26 mouse cellular contexts compared by ENCODE assay signal in genomic region chr9:95527676-95528075, GRCm38 (mm10). TPM values are rescaled to one million over a fixed set of nuclear protein-coding genes. Genes with fewer than 3 reads are reported as not detected.
DNase-seq lines count a peak whose midpoint lies in the region; ATAC-seq and TF ChIP-seq lines count a peak whose summit lies in the region.
"Had no signal": no experiment of that assay in that cellular context is flagged by ENCODE, and none has a peak within 500 bp of the region (broad histone marks: within the 10 kb centered on the region; RNA-seq: fewer than 3 reads in every experiment).

No protein-coding gene starts in this region.

- no peak overlapping the region for H3K4me3 ChIP-seq in G1E (ENCODE audit: low read depth, low read length)
- H3K4me3 ChIP-seq in intestine, embryonic 15.5 days (replicated peaks) = no peak overlapping the region
- H3K4me3 ChIP-seq: heart, adult 2 months; heart, embryonic 13.5 days; limb, embryonic 12.5 days; lung, embryonic 15.5 days; stomach, embryonic 15.5 days had no signal

- no peak overlapping the region for H3K27ac ChIP-seq in intestine, embryonic 15.5 days
- H3K27ac ChIP-seq: heart, adult 2 months; heart, embryonic 13.5 days; hindbrain, embryonic 14.5 days; limb, embryonic 12.5 days; liver, embryonic 14.5 days; lung, embryonic 15.5 days; stomach, embryonic 15.5 days had no signal

- WGBS in intestine, embryonic 15.5 days = 34% methylated on average over 2 of the region's 2 CpGs

- H3K9me3 ChIP-seq in G1E (replicated peaks) = no peaks in the 10 kb centered on the region
- H3K9me3 ChIP-seq in intestine, embryonic 15.5 days = no peaks in the 10 kb centered on the region
- H3K9me3 ChIP-seq: heart, embryonic 13.5 days; limb, embryonic 12.5 days; lung, embryonic 15.5 days; stomach, embryonic 15.5 days had no signal

- ATAC-seq in G1E (ENCODE audit: extremely low read depth, insufficient number of reproducible peaks, low FRiP score, poor library complexity, severe bottlenecking) = peak; percentile 66
- ATAC-seq in intestine, embryonic 15.5 days = peak; percentile 85
- ATAC-seq: forebrain, embryonic 14.5 days; inflammation-experienced regulatory T-cells, adult 6 months had no signal

- peak; percentile 73 for DNase-seq in heart, adult 11 months
- no peak for DNase-seq in heart, adult 18-20 months
- DNase-seq in G1E (ENCODE audit: low spot score) = no peak
- peak; percentile 13 for DNase-seq in yolk sac, embryonic 10.5 days (ENCODE audit: low spot score)
- DNase-seq in layer of hippocampus, postnatal 25 days (ENCODE audit: extremely low spot score in 1 of 2, low spot score in 1 of 2) = no peak
- no peak for DNase-seq in frontal cortex, postnatal 14 days (ENCODE audit: low spot score in 2 of 2)
- DNase-seq: adrenal gland, postnatal 14 days; gastrocnemius, postnatal 14 days; heart, adult 2 months; heart, postnatal 14 days; kidney, adult 9 months; kidney, postnatal 14 days; layer of hippocampus, postnatal 36 days; lung, postnatal 36 days; right cerebral cortex, postnatal 4 days; thymus, adult 18-20 months; thymus, postnatal 36 days had no signal

- TF ChIP-seq CTCF in G1E (IDR thresholded peaks at IDR 0.05; ENCODE audit: low read depth, low read length) = no peak

- H3K27me3 ChIP-seq in G1E (ENCODE audit: insufficient read depth, low read length) = peaks cover 2% of the 10 kb centered on the region; the same call in 1 of the 2 replicates
- no peaks in the 10 kb centered on the region for H3K27me3 ChIP-seq in intestine, embryonic 15.5 days (replicated peaks)
- H3K27me3 ChIP-seq: heart, embryonic 13.5 days; limb, embryonic 12.5 days; lung, embryonic 15.5 days; stomach, embryonic 15.5 days had no signal

- no peak overlapping the region for H3K9ac ChIP-seq in intestine, embryonic 15.5 days
- H3K9ac ChIP-seq: heart, embryonic 13.5 days; hindbrain, embryonic 14.5 days; limb, embryonic 12.5 days; liver, embryonic 14.5 days; lung, embryonic 15.5 days; stomach, embryonic 15.5 days had no signal

- H3K4me1 ChIP-seq in G1E (ENCODE audit: insufficient read depth, low read depth, low read length) = no peaks in the 10 kb centered on the region; the same call in 1 of the 2 replicates
- no peaks in the 10 kb centered on the region for H3K4me1 ChIP-seq in intestine, embryonic 15.5 days (replicated peaks)
- H3K4me1 ChIP-seq: limb, embryonic 12.5 days; lung, embryonic 15.5 days; stomach, embryonic 15.5 days had no signal

- H3K36me3 ChIP-seq in G1E (replicated peaks) = no peaks in the 10 kb centered on the region
- H3K36me3 ChIP-seq in intestine, embryonic 15.5 days = no peaks in the 10 kb centered on the region
- H3K36me3 ChIP-seq: heart, embryonic 13.5 days; limb, embryonic 12.5 days; lung, embryonic 15.5 days; stomach, embryonic 15.5 days had no signal

- H3K4me2 ChIP-seq in intestine, embryonic 15.5 days (replicated peaks) = no peak overlapping the region
- H3K4me2 ChIP-seq: heart, embryonic 13.5 days; hindbrain, embryonic 14.5 days; limb, embryonic 12.5 days; lung, embryonic 15.5 days; stomach, embryonic 15.5 days had no signal

RNA-seq across cellular contexts. Expression of gene U2surp, which starts 15.9 kb away (rescaled TPM):
- total RNA-seq in heart, adult 18-20 months (2021) = 10 to 100 TPM; 27.3 to 34.6 TPM
- total RNA-seq in G1E (2014; fragmentation: Nextera tagmentation) (194 and 222 TPM in 2 replicates), G1E (2017) (205 and 232 TPM in 2 replicates)
- 7.2 and 14.1 TPM in 2 replicates for polyA plus RNA-seq in G1E (2012)
- polyA plus RNA-seq in intestine, embryonic 15.5 days (2015; fragmentation: Nextera tagmentation; extraction: Ambion mirVana) = 116 and 164 TPM in 2 replicates
- total RNA-seq in layer of hippocampus, postnatal 25 days (2021) = 10 to 100 TPM; 59.3 to 70.8 TPM

RNA-seq across cellular contexts. Expression of gene Paqr9, which starts 31.8 kb away (rescaled TPM):
- total RNA-seq in heart, adult 18-20 months (2021) = 10 to 100 TPM; 38.1 to 40.5 TPM
- total RNA-seq in G1E (2014; fragmentation: Nextera tagmentation) (6.8 TPM in 1 of 2 replicates, not detected in the other), G1E (2017) (0.06 and 0.11 TPM in 2 replicates)
- not detected in 2 replicates for polyA plus RNA-seq in G1E (2012)
- 0.82 and 1.0 TPM in 2 replicates for polyA plus RNA-seq in intestine, embryonic 15.5 days (2015; fragmentation: Nextera tagmentation; extraction: Ambion mirVana)
- 10 to 100 TPM; 51.9 to 53.2 TPM for total RNA-seq in layer of hippocampus, postnatal 25 days (2021)
- polyA plus RNA-seq: inflammation-experienced regulatory T-cells, adult 6 months had no signal

Comparison
In these comparisons a context has a peak if more than half of its experiments do, and no peak if none do; other contexts are left out.
1. DNase-seq: peak in heart, adult 11 months (single experiment) and yolk sac, embryonic 10.5 days (single experiment); none in heart, adult 18-20 months (0 of 2), G1E (single experiment), layer of hippocampus, postnatal 25 days (0 of 2) and frontal cortex, postnatal 14 days (0 of 2).
2. RNA of gene Paqr9, which starts 31.8 kb away (total RNA-seq): 51.9 to 53.2 TPM in layer of hippocampus, postnatal 25 days and 38.1 to 40.5 TPM in heart, adult 18-20 months; 0.06 to 6.8 TPM in G1E; every median in the first group is over 4 times any median in the second.